Mouse (Mus musculus) limb, embryonic 12.5 days (tissue): ENCODE data around the gene Rab5c. TPM values are rescaled to one million over a fixed set of nuclear protein-coding genes. Genes with fewer than 3 reads are reported as not detected.

Source experiments
- ATAC-seq: fragments of 200-750 bp; cut with Nextera tagmentation; 2 replicates; pipeline ENCODE4 v1.8.0; 2017; ENCODE audit warnings: low read depth, moderate TSS enrichment; ENCODE audit not compliant: insufficient number of reproducible peaks, insufficient read depth, low FRiP score, low TSS enrichment
- H3K27ac ChIP-seq: fragments of 300-500 bp; sonication (generic); 2 replicates; pipeline ENCODE4 v1.5.1; 2016; ENCODE audit warnings: mild to moderate bottlenecking, moderate library complexity
- H3K27me3 ChIP-seq: fragments of 300-500 bp; sonication (generic); 2 replicates; pipeline ENCODE4 v1.6.1; 2016; ENCODE audit warnings: mild to moderate bottlenecking, moderate library complexity
- H3K36me3 ChIP-seq: fragments of 300-500 bp; sonication (generic); 2 replicates; pipeline ENCODE4 v1.6.1; 2016; ENCODE audit warnings: mild to moderate bottlenecking, moderate library complexity
- H3K4me1 ChIP-seq: fragments of 300-500 bp; sonication (generic); replicated peaks from 2 replicates; pipeline ENCODE4 v1.6.1; 2016
- H3K4me2 ChIP-seq: fragments of 300-500 bp; sonication (generic); 2 replicates; pipeline ENCODE4 v1.6.1; 2016; ENCODE audit warnings: mild to moderate bottlenecking, moderate library complexity
- H3K4me3 ChIP-seq: fragments of 300-500 bp; sonication (generic); replicated peaks from 2 replicates; pipeline ENCODE4 v1.5.1; 2016; ENCODE audit warnings: mild to moderate bottlenecking
- H3K9ac ChIP-seq: fragments of 300-500 bp; sonication (generic); replicated peaks from 2 replicates; pipeline ENCODE4 v1.6.1; 2016; ENCODE audit warnings: mild to moderate bottlenecking, moderate library complexity
- H3K9me3 ChIP-seq: fragments of 300-500 bp; sonication (generic); 2 replicates; pipeline ENCODE4 v1.6.1; 2016; ENCODE audit warnings: mild to moderate bottlenecking, moderate library complexity
- WGBS: fragments of 180-500 bp; shearing (Covaris S2); methylation state at CpG from one replicate; pipeline ENCODE4 v1.1.7; 2016; 5-methylcytosine and 5-hydroxymethylcytosine counted together
- polyA plus RNA-seq: library from polyadenylated mRNA; unstranded; fragments of >200 nt; fragmentation: Nextera tagmentation; extraction: Ambion mirVana; gene quantifications from 2 replicates; pipeline ENCODE4 v1.2.1, GENCODE M21; 2016

The Rab5c gene
- polyA plus RNA-seq, 1 experiment from 2014 or later = 24.3 TPM

DNA sequence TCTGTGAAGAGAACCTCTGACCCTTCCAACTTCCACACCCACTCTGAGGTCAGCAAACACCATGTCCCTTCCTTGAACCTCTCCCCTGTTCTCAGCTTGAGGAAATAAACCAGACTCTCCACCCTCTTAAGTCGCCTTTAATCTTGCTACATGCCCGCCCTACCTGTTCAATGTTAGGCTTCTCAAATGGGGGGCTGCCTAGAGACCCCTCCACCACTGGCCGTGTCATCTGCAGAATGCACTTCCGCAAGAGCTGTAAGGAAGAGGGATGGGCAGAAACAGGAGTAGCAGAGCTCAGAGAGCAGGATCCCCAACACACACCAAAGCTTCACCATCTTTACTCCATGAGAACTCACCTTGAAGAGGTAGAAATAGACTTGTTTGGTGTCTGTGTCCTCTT lies 27.0 kb downstream of the Rab5c start:
- no peak for ATAC-seq
- Histone ChIP-seq H3K36me3 (peaks cover 59% of the 10 kb centered on the region), H3K27ac (no peak overlapping the region), H3K4me1 (peaks cover 35% of the 10 kb centered on the region), H3K27me3 (no peaks in the 10 kb centered on the region), H3K9ac (no peak overlapping the region), H3K4me2 (no peak overlapping the region), H3K9me3 (no peaks in the 10 kb centered on the region), H3K4me3 (no peak overlapping the region)
- 81% methylated on average over 4 of the region's 4 CpGs for WGBS

DNA sequence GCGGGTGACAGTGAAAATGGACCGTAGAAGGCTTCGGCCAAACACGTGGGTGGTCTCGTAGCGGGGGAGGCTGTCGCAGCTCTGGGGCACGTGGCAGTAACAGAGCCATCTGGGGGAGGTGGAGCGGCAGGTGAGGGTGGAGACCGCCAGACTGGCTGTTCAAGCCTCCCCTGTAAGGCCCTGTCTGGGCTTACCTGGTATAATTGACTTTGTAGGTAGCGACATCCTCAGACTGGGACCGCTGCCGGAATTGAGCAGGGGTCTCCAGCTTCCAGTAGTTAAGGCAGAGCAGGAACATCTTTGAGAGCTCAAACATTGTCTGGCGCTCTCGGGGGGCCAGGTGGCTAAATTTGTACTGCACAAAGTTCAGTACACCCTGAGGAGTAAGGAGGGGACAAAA lies 27.5 kb downstream of the Rab5c start:
- no peaks in the 10 kb centered on the region for H3K9me3 ChIP-seq
- H3K36me3 ChIP-seq = peaks cover 59% of the 10 kb centered on the region

GRCm38 (mm10) chr11:100709201-100709810 lies 28.7 kb downstream of the Rab5c start:
- 95% methylated on average over 9 of the region's 9 CpGs for WGBS
- Histone ChIP-seq H3K36me3 (peaks cover 63% of the 10 kb centered on the region), H3K4me2 (no peak overlapping the region), H3K27ac (no peak overlapping the region), H3K27me3 (no peaks in the 10 kb centered on the region), H3K4me1 (peaks cover 31% of the 10 kb centered on the region), H3K4me3 (no peak overlapping the region), H3K9ac (no peak overlapping the region; the same call in 1 of the 2 replicates), H3K9me3 (no peaks in the 10 kb centered on the region)
- no peak for ATAC-seq

More for the DNA sequence above, 27.5 kb downstream of the Rab5c start:
- Histone ChIP-seq H3K4me2 (no peak overlapping the region), H3K4me1 (peaks cover 35% of the 10 kb centered on the region), H3K27me3 (no peaks in the 10 kb centered on the region), H3K9ac (0 out of 2 replicates have a peak overlapping the region, but pooled peaks have one; percentile 14), H3K4me3 (no peak overlapping the region), H3K27ac (no peak overlapping the region)
- 91% methylated on average over 15 of the region's 15 CpGs for WGBS
- no peak for ATAC-seq

- H3K4me1 ChIP-seq = peaks cover 13% of the 10 kb centered on the region; the same call in 1 of the 2 replicates
- H3K9me3 ChIP-seq = no peaks in the 10 kb centered on the region
- H3K27me3 ChIP-seq = 0 out of 2 replicates have a peak, but pooled peaks cover 7% of the 10 kb centered on the region
- H3K9ac ChIP-seq = no peak overlapping the region
- peaks cover 59% of the 10 kb centered on the region for H3K36me3 ChIP-seq
- WGBS = 90% methylated on average over 23 of the region's 23 CpGs
- no peak for ATAC-seq
- no peak overlapping the region for H3K4me2 ChIP-seq
- no peak overlapping the region for H3K27ac ChIP-seq
- H3K4me3 ChIP-seq = no peak overlapping the region
Observed at GRCm38 (mm10) chr11:100705095-100705747, 32.8 kb downstream of the Rab5c start.

DNA sequence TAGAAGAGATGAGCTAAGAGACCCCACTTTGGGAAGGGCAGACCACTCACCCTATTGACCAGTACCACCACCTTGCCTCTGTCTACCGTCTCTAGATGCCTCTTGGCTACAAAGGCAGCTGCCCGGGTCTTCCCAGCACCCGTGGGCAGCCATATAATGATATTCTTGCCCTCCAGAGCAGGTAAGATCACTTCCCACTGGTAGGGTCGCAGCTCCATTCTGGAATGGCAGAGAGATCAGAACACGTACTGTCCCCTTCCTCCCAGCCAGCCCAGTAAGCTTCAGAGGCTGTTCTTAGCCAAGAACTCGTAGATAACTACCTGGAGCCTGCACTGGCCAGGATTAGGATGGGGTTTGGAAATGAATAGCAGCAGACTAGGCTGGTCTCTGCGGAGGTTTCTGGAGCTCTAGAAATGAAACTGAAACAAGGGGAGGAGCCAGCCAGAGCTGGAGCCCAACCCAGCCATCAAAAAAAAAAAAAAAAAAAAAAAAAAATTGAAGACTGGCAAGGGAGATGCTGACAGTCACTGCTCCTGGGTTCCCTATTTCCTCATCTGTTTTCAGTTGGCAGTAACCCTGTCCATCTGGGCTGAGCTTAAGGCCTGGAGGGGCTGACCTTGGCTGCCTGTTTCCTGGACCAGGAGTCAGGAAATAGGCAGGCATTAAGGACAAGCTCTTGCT lies 34.0 kb downstream of the Rab5c start, which contains the start of gene Dhx58:
Gene Dhx58, minus strand, starts transcription at position 421 of the 681 bp plus-strand sequence.
- Histone ChIP-seq H3K4me1 (peaks cover 13% of the 10 kb centered on the region; the same call in 1 of the 2 replicates), H3K36me3 (peaks cover 48% of the 10 kb centered on the region), H3K27ac (no peak within 1 kb of the TSS), H3K27me3 (0 out of 2 replicates have a peak, but pooled peaks cover 7% of the 10 kb centered on the region), H3K9ac (no peak within 1 kb of the TSS), H3K9me3 (no peaks in the 10 kb centered on the region), H3K4me2 (no peak within 1 kb of the TSS), H3K4me3 (no peak within 1 kb of the TSS)
- WGBS = 68% methylated on average over 7 of the region's 7 CpGs
- no peak for ATAC-seq

- Histone ChIP-seq H3K27ac (no peak overlapping the region), H3K9ac (no peak overlapping the region), H3K27me3 (0 out of 2 replicates have a peak, but pooled peaks cover 7% of the 10 kb centered on the region), H3K4me1 (peaks cover 13% of the 10 kb centered on the region; the same call in 1 of the 2 replicates), H3K4me3 (no peak overlapping the region), H3K4me2 (no peak overlapping the region), H3K36me3 (peaks cover 42% of the 10 kb centered on the region), H3K9me3 (no peaks in the 10 kb centered on the region)
- 71% methylated on average over 11 of the region's 11 CpGs for WGBS
- ATAC-seq = no peak
Observed at GRCm38 (mm10) chr11:100703366-100703765, 34.6 kb downstream of the Rab5c start.

DNA sequence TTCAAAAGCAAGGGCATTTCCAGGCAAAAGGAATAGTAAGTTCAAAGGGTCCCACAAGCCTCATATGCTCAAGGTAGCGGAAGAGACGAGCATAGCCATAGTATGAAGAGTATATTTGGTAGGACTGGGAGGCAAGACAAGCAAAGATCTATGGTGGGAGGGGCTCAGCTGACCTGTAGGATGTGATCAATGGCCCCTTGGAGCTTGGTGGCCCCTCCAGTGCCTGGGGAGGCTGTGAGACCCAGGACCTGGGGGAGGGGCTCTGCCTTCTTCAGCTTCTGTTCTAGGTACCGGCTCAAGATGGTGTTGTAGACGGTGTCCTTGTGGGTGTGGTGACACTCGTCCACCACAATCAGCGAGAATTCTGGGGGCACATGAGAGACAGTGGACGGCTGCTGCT lies 35.1 kb downstream of the Rab5c start:
- H3K9ac ChIP-seq = no peak overlapping the region
- H3K4me1 ChIP-seq = peaks cover 13% of the 10 kb centered on the region; the same call in 1 of the 2 replicates
- H3K4me3 ChIP-seq = 0 out of 2 replicates have a peak overlapping the region, but pooled peaks have one; percentile 12
- no peaks in the 10 kb centered on the region for H3K9me3 ChIP-seq
- peaks cover 37% of the 10 kb centered on the region for H3K36me3 ChIP-seq
- H3K4me2 ChIP-seq = peak overlapping the region; percentile 43
- whole genome bisulfite sequencing = 46% methylated on average over 7 of the region's 7 CpGs
- no peak overlapping the region for H3K27ac ChIP-seq
- 0 out of 2 replicates have a peak, but pooled peaks cover 7% of the 10 kb centered on the region for H3K27me3 ChIP-seq
- ATAC-seq = no peak

GRCm38 (mm10) chr11:100702081-100702851 lies 35.7 kb downstream of the Rab5c start:
- Histone ChIP-seq H3K9ac (no peak overlapping the region), H3K27me3 (0 out of 2 replicates have a peak, but pooled peaks cover 7% of the 10 kb centered on the region), H3K4me2 (peak overlapping the region; percentile 43), H3K9me3 (no peaks in the 10 kb centered on the region), H3K27ac (no peak overlapping the region), H3K4me1 (peaks cover 13% of the 10 kb centered on the region; the same call in 1 of the 2 replicates), H3K36me3 (peaks cover 31% of the 10 kb centered on the region), H3K4me3 (0 out of 2 replicates have a peak overlapping the region, but pooled peaks have one; percentile 12)
- 36% methylated on average over 19 of the region's 19 CpGs for WGBS
- no peak for ATAC-seq

DNA sequence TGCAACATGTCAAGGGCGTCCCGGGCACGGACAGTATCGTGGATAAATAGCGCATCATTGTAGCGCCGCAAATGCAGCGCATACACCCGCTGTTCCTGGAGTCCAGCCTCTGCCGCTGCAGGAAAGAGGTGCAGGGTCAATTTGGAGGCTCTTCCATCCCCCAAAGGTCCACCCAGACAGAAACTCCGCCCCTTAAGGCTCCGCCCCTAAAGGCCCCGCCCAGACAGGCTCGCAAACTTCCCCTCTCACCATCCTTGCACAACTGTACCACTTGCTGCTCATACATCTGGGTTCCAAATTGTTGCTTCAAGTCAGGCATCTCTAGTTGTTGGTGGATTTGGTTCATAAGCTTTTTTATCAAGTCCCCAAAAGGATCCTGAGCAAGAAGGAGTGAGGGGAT lies 36.7 kb downstream of the Rab5c start:
- H3K4me3 ChIP-seq = peak overlapping the region; percentile 28
- no peak overlapping the region; the same call in 1 of the 2 replicates for H3K9ac ChIP-seq
- H3K4me2 ChIP-seq = peak overlapping the region; percentile 54
- 3% methylated on average over 14 of the region's 14 CpGs for WGBS
- no peak for ATAC-seq
- peaks cover 13% of the 10 kb centered on the region; the same call in 1 of the 2 replicates for H3K4me1 ChIP-seq
- H3K36me3 ChIP-seq = peaks cover 21% of the 10 kb centered on the region
- H3K27me3 ChIP-seq = 0 out of 2 replicates have a peak, but pooled peaks cover 7% of the 10 kb centered on the region
- H3K9me3 ChIP-seq = no peaks in the 10 kb centered on the region
- H3K27ac ChIP-seq = no peak overlapping the region

GRCm38 (mm10) chr11:100700710-100701109 lies 37.3 kb downstream of the Rab5c start:
- Histone ChIP-seq H3K27ac (no peak overlapping the region), H3K4me2 (peak overlapping the region; percentile 54), H3K4me1 (peaks cover 13% of the 10 kb centered on the region; the same call in 1 of the 2 replicates), H3K27me3 (0 out of 2 replicates have a peak, but pooled peaks cover 7% of the 10 kb centered on the region), H3K4me3 (no peak overlapping the region), H3K36me3 (peaks cover 15% of the 10 kb centered on the region), H3K9me3 (no peaks in the 10 kb centered on the region), H3K9ac (no peak overlapping the region)
- no peak for ATAC-seq
- WGBS = 73% methylated on average over 3 of the region's 3 CpGs
